In genomic region chr2:60444711-60445509, GRCm38 (mm10) we compare ENCODE assay signal across 11 mouse cellular contexts.
DNase-seq lines count a peak whose midpoint lies in the region; ATAC-seq lines count a peak whose summit lies in the region.
"Had no signal": no experiment of that assay in that cellular context is flagged by ENCODE, and none has a peak within 500 bp of the region (broad histone marks: within the 10 kb centered on the region; RNA-seq: fewer than 3 reads in every experiment).

No protein-coding gene starts in this region.

- intact Hi-C loops in left cerebral cortex, postnatal 25 days (cut with DNase I) = no loop called here

- H3K36me3 ChIP-seq in embryonic facial prominence, embryonic 14.5 days (ENCODE audit: control insufficient read depth, insufficient read depth, low read length) = no peaks in the 10 kb centered on the region
- no peaks in the 10 kb centered on the region for H3K36me3 ChIP-seq in kidney, embryonic 16.5 days (ENCODE audit: insufficient read depth, low read length)
- H3K36me3 ChIP-seq: hindbrain, embryonic 13.5 days; lung, embryonic 15.5 days had no signal

- no peak overlapping the region for H3K4me3 ChIP-seq in embryonic facial prominence, embryonic 14.5 days (ENCODE audit: low read depth, low read length)
- H3K4me3 ChIP-seq in kidney, embryonic 16.5 days (ENCODE audit: low read length) = no peak overlapping the region
- H3K4me3 ChIP-seq: hindbrain, embryonic 13.5 days; lung, embryonic 15.5 days had no signal

- peaks cover 13% of the 10 kb centered on the region for H3K4me1 ChIP-seq in embryonic facial prominence, embryonic 14.5 days (ENCODE audit: control insufficient read depth, insufficient read depth, low read length)
- peaks cover 4% of the 10 kb centered on the region; the same call in 1 of the 2 replicates for H3K4me1 ChIP-seq in kidney, embryonic 16.5 days (ENCODE audit: insufficient read depth, low read length)
- H3K4me1 ChIP-seq: lung, embryonic 15.5 days had no signal

- WGBS in embryonic facial prominence, embryonic 14.5 days = 35% methylated on average over 9 of the region's 9 CpGs
- 39% methylated on average over 9 of the region's 9 CpGs for WGBS in kidney, embryonic 16.5 days

- H3K9me3 ChIP-seq in embryonic facial prominence, embryonic 14.5 days (ENCODE audit: control insufficient read depth, low read length) = no peaks in the 10 kb centered on the region
- H3K9me3 ChIP-seq in kidney, embryonic 16.5 days (ENCODE audit: low read length) = no peaks in the 10 kb centered on the region
- H3K9me3 ChIP-seq: hindbrain, embryonic 13.5 days; lung, embryonic 15.5 days had no signal

- no peak overlapping the region for H3K9ac ChIP-seq in embryonic facial prominence, embryonic 14.5 days (ENCODE audit: low read depth, low read length)
- H3K9ac ChIP-seq in kidney, embryonic 16.5 days (replicated peaks; ENCODE audit: low read length) = no peak overlapping the region
- H3K9ac ChIP-seq: hindbrain, embryonic 13.5 days; lung, embryonic 15.5 days had no signal

- peak overlapping the region; percentile 2; the same call in 1 of the 2 replicates for H3K4me2 ChIP-seq in embryonic facial prominence, embryonic 14.5 days (ENCODE audit: low read depth, low read length)
- H3K4me2 ChIP-seq in kidney, embryonic 16.5 days (replicated peaks; ENCODE audit: low read depth, low read length) = no peak overlapping the region
- H3K4me2 ChIP-seq: hindbrain, embryonic 13.5 days; lung, embryonic 15.5 days had no signal

- no peaks in the 10 kb centered on the region for H3K27me3 ChIP-seq in embryonic facial prominence, embryonic 14.5 days (replicated peaks; ENCODE audit: control insufficient read depth, insufficient read depth, low read length)
- no peaks in the 10 kb centered on the region for H3K27me3 ChIP-seq in kidney, embryonic 16.5 days (ENCODE audit: insufficient read depth, low read length)
- H3K27me3 ChIP-seq: hindbrain, embryonic 13.5 days; lung, embryonic 15.5 days; Patski had no signal

- peak; percentile 84 for ATAC-seq in embryonic facial prominence, embryonic 14.5 days (ENCODE audit: low read depth)
- ATAC-seq in kidney, embryonic 16.5 days (ENCODE audit: low FRiP score, low TSS enrichment) = 0 out of 2 replicates have a peak, but pooled peaks have one; percentile 23
- ATAC-seq: Patski had no signal

- peak; percentile 36 for DNase-seq in adipocyte (ENCODE audit: low spot score)
- DNase-seq in embryonic facial prominence, embryonic 14.5 days (ENCODE audit: low spot score) = peak; percentile 95
- peak; percentile 54 to 87 for DNase-seq in left cerebral cortex, postnatal 25 days (ENCODE audit: low spot score in 2 of 2)
- no peak for DNase-seq in adrenal gland, postnatal 36 days
- DNase-seq in ovary, postnatal 10 days (ENCODE audit: low spot score) = no peak
- no peak for DNase-seq in c-Kit-positive CD71-positive TER-119-positive erythroid progenitor cells, embryonic 14.5 days (ENCODE audit: low spot score)
- DNase-seq in thymus, postnatal 36 days = no peak

- 0 out of 2 replicates have a peak overlapping the region, but pooled peaks have one; percentile 33 for H3K27ac ChIP-seq in embryonic facial prominence, embryonic 14.5 days (replicated peaks; ENCODE audit: low read depth, low read length)
- H3K27ac ChIP-seq in kidney, embryonic 16.5 days (ENCODE audit: low read length) = no peak overlapping the region
- H3K27ac ChIP-seq: hindbrain, embryonic 13.5 days; lung, embryonic 15.5 days had no signal

Comparison
In these comparisons a context has a peak if more than half of its experiments do, and no peak if none do; other contexts are left out.
1. DNase-seq: peak in adipocyte (single experiment), embryonic facial prominence, embryonic 14.5 days (single experiment) and left cerebral cortex, postnatal 25 days (2 of 2); none in adrenal gland, postnatal 36 days (0 of 2), ovary, postnatal 10 days (single experiment), c-Kit-positive CD71-positive TER-119-positive erythroid progenitor cells, embryonic 14.5 days (single experiment) and thymus, postnatal 36 days (0 of 2).